Mouse (Mus musculus) left cerebral cortex, postnatal 25 days (tissue): ENCODE data around the gene Tescl. TPM values are rescaled to one million over a fixed set of nuclear protein-coding genes. Genes with fewer than 3 reads are reported as not detected.
A peak's percentile ranks its signal among the peaks of the same experiment; 100 is the strongest.

Source experiments
- DNase-seq, 2 experiments: peaks; one replicate each; pipeline ENCODE4 v3.0.0; 2022; ENCODE audit warnings: low spot score in 2 of 2, mixed read lengths in 1 of 2
- intact Hi-C: fragments of 180-260 bp; cut with DNase I; formaldehyde crosslinking; loops from one replicate; pipeline ENCODE4 v1.15.1; 2025
- total RNA-seq, 2 experiments: library from RNA; stranded (reverse); gene quantifications; 2 replicates each; pipeline ENCODE4 v1.2.3; 2021

The Tescl gene
- total RNA-seq: not detected

- intact Hi-C loops: no loop called here
- DNase-seq: no peak
These were observed at the start of gene Tescl for GRCm38 (mm10) chr7:24333304-24333986. Tescl (minus strand) TSS chr7:24333936.

- no peak for DNase-seq
- intact Hi-C loops: no loop called here
These were observed 49.1 kb upstream of the Tescl start for GRCm38 (mm10) chr7:24382730-24383372.

- intact Hi-C loops: no loop called here
- DNase-seq: no peak
These were observed 46.6 kb upstream of the Tescl start for GRCm38 (mm10) chr7:24380370-24380769.

GRCm38 (mm10) chr7:24379934-24380333 is 46.2 kb upstream of the Tescl start:
- DNase-seq: no peak
- intact Hi-C loops: no loop called here

GRCm38 (mm10) chr7:24378049-24378701 is 44.4 kb upstream of the Tescl start:
- intact Hi-C loops: no loop called here
- no peak for DNase-seq

- no peak for DNase-seq
- intact Hi-C loops: no loop called here
These were observed 43.5 kb upstream of the Tescl start for GRCm38 (mm10) chr7:24377091-24377865.

- no peak for DNase-seq
- intact Hi-C loops: no loop called here
These were observed 42.7 kb upstream of the Tescl start for GRCm38 (mm10) chr7:24376456-24376855.

- DNase-seq: peak; percentile 27 to 46
- intact Hi-C loops: no loop called here
These were observed 40.0 kb upstream of the Tescl start for GRCm38 (mm10) chr7:24373538-24374379.

- intact Hi-C loops: no loop called here
- DNase-seq: no peak
These were observed 39.0 kb upstream of the Tescl start for GRCm38 (mm10) chr7:24372786-24373185.

- no peak for DNase-seq
- intact Hi-C loops: no loop called here
These were observed 38.6 kb upstream of the Tescl start for GRCm38 (mm10) chr7:24372300-24372699.

- no peak for DNase-seq
- intact Hi-C loops: no loop called here
These were observed 38.0 kb upstream of the Tescl start for GRCm38 (mm10) chr7:24371809-24372145.

GRCm38 (mm10) chr7:24371012-24371808 is 37.5 kb upstream of the Tescl start:
- DNase-seq: no peak
- intact Hi-C loops: no loop called here

GRCm38 (mm10) chr7:24369731-24370541 is 36.2 kb upstream of the Tescl start, which contains the start of gene Kcnn4:
Kcnn4 (plus strand) TSS chr7:24370263.
- no peak for DNase-seq
- intact Hi-C loops: no loop called here

GRCm38 (mm10) chr7:24368946-24369345 is 35.2 kb upstream of the Tescl start:
- intact Hi-C loops: no loop called here
- no peak for DNase-seq

GRCm38 (mm10) chr7:24368226-24368625 is 34.5 kb upstream of the Tescl start:
- no peak for DNase-seq
- intact Hi-C loops: no loop called here

GRCm38 (mm10) chr7:24366716-24367632 is 33.2 kb upstream of the Tescl start:
- no peak for DNase-seq
- intact Hi-C loops: no loop called here
